Mouse (Mus musculus) stomach, postnatal 0 days (tissue): ENCODE results near the gene Smpd4.

Experiments used
- CTCF ChIP-seq: IDR thresholded peaks from 2 replicates; pipeline ENCODE4 v1.5.1; 2016; ENCODE audit warnings: antibody characterized with exemption, low read depth, mild to moderate bottlenecking, moderate library complexity
- EP300 ChIP-seq: optimal IDR thresholded peaks from 2 replicates; pipeline ENCODE3; 2016; ENCODE audit warnings: antibody characterized with exemption

DNA sequence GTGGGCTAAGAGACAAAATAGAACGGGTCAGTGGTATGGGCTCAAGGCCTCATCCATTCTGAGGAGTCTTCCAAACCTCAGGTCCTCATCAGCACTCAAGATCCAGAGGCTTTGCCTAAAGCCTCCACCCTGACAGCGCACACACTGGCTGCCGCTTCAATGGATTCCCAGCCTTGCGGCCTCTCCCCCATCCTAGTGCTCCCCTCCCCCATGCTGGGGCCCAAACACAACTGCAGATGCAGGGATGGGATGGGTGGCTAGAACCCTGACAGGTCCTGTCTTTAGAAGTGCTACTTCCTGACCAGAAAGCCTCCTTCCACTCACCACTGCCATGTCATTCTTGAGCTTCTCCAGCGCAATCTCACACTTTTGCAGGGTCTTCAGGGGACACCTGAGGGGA, 34.4 kb downstream of the Smpd4 start:
- TF ChIP-seq CTCF (no peak), EP300 (no peak)
